Mouse (Mus musculus) lung, embryonic 14.5 days (tissue): ENCODE data around the gene Arhgef25. TPM values are rescaled to one million over a fixed set of nuclear protein-coding genes. Genes with fewer than 3 reads are reported as not detected.

Experiments used
- ATAC-seq: fragments of 200-750 bp; cut with Nextera tagmentation; 2 replicates; pipeline ENCODE4 v1.8.0; 2017; ENCODE audit warnings: mild to moderate bottlenecking, moderate TSS enrichment, moderate library complexity; ENCODE audit not compliant: insufficient read depth
- DNase-seq: peaks from one replicate; pipeline ENCODE4 v3.0.0-alpha.2; 2015
- H3K27ac ChIP-seq: fragments of 300-500 bp; sonication (generic); 2 replicates; pipeline ENCODE4 v1.5.1; 2014; ENCODE audit warnings: low read depth, mild to moderate bottlenecking, moderate library complexity
- H3K27me3 ChIP-seq: fragments of 300-500 bp; sonication (generic); 2 replicates; pipeline ENCODE4 v1.6.1; 2014; ENCODE audit warnings: low read length, control low read depth; ENCODE audit not compliant: insufficient read depth
- H3K36me3 ChIP-seq: fragments of 300-500 bp; sonication (generic); 2 replicates; pipeline ENCODE4 v1.6.1; 2014; ENCODE audit warnings: control low read depth; ENCODE audit not compliant: insufficient read depth
- H3K4me1 ChIP-seq: fragments of 300-500 bp; sonication (generic); 2 replicates; pipeline ENCODE4 v1.6.1; 2014; ENCODE audit warnings: antibody characterized with exemption, control low read depth; ENCODE audit not compliant: insufficient read depth
- H3K4me2 ChIP-seq: fragments of 300-500 bp; sonication (generic); 2 replicates; pipeline ENCODE4 v1.6.1; 2014; ENCODE audit warnings: mild to moderate bottlenecking
- H3K4me3 ChIP-seq: fragments of 300-500 bp; sonication (generic); 2 replicates; pipeline ENCODE4 v1.5.1; 2014; ENCODE audit warnings: low read depth, low read length
- H3K9ac ChIP-seq: fragments of 300-500 bp; sonication (generic); 2 replicates; pipeline ENCODE4 v1.6.1; 2014
- H3K9me3 ChIP-seq: fragments of 300-500 bp; sonication (generic); 2 replicates; pipeline ENCODE4 v1.6.1; 2016; ENCODE audit warnings: low read depth, low read length, control low read depth
- CTCF ChIP-seq: IDR thresholded peaks from 2 replicates; pipeline ENCODE4 v1.5.1; 2016; ENCODE audit warnings: antibody characterized with exemption, low read depth
- WGBS: fragments of 180-500 bp; shearing (Covaris S2); extraction: QIAGEN DNeasy Blood & Tissue Kit; methylation state at CpG from one replicate; pipeline ENCODE4 v1.1.7; 2014; 5-methylcytosine and 5-hydroxymethylcytosine counted together
- polyA plus RNA-seq: library from polyadenylated mRNA; unstranded; fragments of >200 nt; fragmentation: Nextera tagmentation; extraction: Ambion mirVana; gene quantifications from 2 replicates; pipeline ENCODE4 v1.2.1, GENCODE M21; 2014

Gene Arhgef25
- polyA plus RNA-seq, 1 experiment from 2014 or later, result 48.7 TPM

DNA sequence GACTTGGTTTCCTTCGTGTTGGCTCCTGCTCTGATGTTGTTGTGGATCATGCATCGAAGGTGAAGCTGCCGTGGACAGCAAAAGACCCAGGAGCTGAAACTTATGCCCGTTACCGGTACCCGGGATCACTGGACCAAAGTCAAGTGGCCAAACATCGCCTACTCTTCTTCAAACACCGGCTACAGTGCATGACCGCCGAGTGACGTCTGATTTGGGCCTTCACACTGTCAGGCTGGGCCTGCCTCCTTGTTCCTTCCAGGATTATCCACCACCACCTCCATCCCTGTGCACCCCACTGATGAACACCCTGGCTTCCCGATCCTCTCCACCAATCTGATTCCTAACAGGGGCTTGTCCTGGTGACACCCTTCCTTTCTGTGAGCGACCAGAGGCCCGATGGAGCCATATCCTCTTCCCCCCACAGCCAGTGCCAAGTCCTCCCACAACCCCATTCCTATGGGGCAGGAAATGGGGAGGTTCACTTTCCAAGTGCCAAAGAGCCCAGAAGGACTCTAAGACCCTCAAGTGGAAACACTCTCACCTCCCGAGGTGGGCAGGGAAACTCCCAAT lies 18.2 kb downstream of the Arhgef25 start:
- Histone ChIP-seq H3K4me2 (no peak overlapping the region), H3K4me3 (no peak overlapping the region), H3K27me3 (peaks cover 47% of the 10 kb centered on the region), H3K36me3 (no peaks in the 10 kb centered on the region), H3K4me1 (peaks cover 7% of the 10 kb centered on the region; the same call in 1 of the 2 replicates), H3K27ac (no peak overlapping the region), H3K9ac (no peak overlapping the region), H3K9me3 (no peaks in the 10 kb centered on the region)
- ATAC-seq, result no peak
- 80% methylated on average over 15 of the region's 15 CpGs for WGBS
- DNase-seq, result no peak
- no peak for TF ChIP-seq CTCF

DNA sequence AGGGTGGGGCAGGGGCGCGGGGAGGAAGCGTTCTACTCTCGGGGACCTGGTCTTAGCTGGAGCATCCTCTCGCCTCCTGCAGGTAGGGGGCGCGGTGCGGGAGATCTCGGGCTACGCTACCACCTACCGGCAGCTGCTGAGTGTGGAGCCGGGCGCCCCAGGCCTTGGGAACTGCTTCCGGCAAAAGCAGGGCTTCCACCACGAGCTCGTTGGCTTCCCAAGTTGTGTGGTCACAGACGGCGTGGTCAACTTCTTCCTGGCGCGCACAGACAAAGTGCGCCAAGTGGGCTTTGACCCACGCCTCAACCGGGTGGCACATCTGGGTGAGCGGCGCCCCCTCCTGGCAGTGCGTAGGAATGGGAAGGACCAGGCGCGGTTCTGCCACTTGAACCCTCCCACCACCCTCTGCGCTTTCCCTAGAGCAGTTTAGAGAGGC lies 19.0 kb downstream of the Arhgef25 start:
- DNase-seq (peak; percentile 81), ATAC-seq (peak; percentile 75)
- peaks cover 54% of the 10 kb centered on the region for H3K27me3 ChIP-seq
- WGBS, result under 1% methylated on average over 29 of the region's 29 CpGs
- no peaks in the 10 kb centered on the region for H3K36me3 ChIP-seq
- H3K4me3 ChIP-seq, result peak overlapping the region; percentile 34
- H3K9me3 ChIP-seq, result no peaks in the 10 kb centered on the region
- TF ChIP-seq CTCF, result peak; percentile 90
- peak overlapping the region; percentile 3 for H3K9ac ChIP-seq
- H3K4me2 ChIP-seq, result peak overlapping the region; percentile 69
- H3K4me1 ChIP-seq, result peaks cover 9% of the 10 kb centered on the region; the same call in 1 of the 2 replicates
- H3K27ac ChIP-seq, result no peak overlapping the region

DNA sequence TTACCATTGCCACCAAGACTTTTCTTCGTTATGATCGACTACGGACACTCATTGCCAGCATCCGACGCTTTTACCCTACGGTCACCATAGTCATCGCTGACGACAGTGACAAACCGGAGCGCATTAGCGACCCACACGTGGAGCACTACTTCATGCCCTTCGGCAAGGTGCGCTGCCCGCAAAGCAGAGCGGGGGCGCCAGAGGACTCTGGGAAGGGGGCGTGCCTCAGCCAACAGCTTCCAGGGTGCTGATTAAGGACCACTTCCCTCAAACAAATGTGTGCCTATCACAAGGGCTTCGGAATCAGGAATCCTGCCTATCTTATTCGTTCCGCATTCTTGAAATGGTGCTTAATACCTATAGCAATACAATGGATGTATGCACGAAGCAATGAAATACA lies 19.9 kb downstream of the Arhgef25 start:
- Histone ChIP-seq H3K4me3 (peak overlapping the region; percentile 34), H3K9me3 (no peaks in the 10 kb centered on the region), H3K27me3 (peaks cover 62% of the 10 kb centered on the region), H3K4me2 (peak overlapping the region; percentile 69), H3K27ac (no peak overlapping the region), H3K4me1 (peaks cover 13% of the 10 kb centered on the region; the same call in 1 of the 2 replicates), H3K9ac (no peak overlapping the region; the same call in 1 of the 2 replicates), H3K36me3 (no peaks in the 10 kb centered on the region)
- WGBS, result 2% methylated on average over 22 of the region's 22 CpGs
- DNase-seq (peak; percentile 47), ATAC-seq (no peak)
- TF ChIP-seq CTCF, result peak; percentile 49

DNA sequence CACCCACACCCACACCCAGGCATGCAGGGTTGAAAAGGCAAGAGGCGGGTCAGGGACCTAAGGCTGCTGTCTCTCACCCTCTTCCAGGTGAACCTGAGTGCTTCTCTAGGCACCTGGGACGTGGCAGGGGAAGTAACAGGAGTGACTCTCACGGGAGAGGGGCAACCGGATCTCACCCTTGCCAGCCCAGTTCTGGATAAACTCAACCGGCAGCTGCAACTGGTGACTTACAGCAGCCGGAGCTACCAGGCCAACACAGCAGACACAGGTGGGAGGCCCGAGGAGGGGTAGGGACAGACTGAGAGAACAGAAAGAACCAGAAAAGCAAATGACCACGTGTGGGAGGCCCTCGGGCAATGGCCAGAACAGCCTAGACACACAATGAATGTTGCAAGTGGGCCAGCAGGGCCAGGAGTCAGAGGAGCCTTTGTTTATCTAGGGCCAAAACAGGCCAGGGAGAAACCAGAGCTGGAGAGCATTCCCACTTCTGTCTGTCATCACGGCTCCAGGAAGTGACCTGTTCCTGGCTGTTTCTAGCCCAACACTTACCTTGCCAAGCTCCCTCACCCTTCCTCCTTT lies 22.2 kb downstream of the Arhgef25 start:
- H3K27ac ChIP-seq, result no peak overlapping the region; the same call in 1 of the 2 replicates
- H3K27me3 ChIP-seq, result peaks cover 79% of the 10 kb centered on the region
- TF ChIP-seq CTCF, result no peak
- ATAC-seq (no peak), DNase-seq (no peak)
- no peak overlapping the region for H3K9ac ChIP-seq
- H3K4me2 ChIP-seq, result no peak overlapping the region
- 29% methylated on average over 10 of the region's 10 CpGs for WGBS
- H3K4me3 ChIP-seq, result no peak overlapping the region
- peaks cover 13% of the 10 kb centered on the region; the same call in 1 of the 2 replicates for H3K4me1 ChIP-seq
- no peaks in the 10 kb centered on the region for H3K36me3 ChIP-seq
- no peaks in the 10 kb centered on the region for H3K9me3 ChIP-seq

DNA sequence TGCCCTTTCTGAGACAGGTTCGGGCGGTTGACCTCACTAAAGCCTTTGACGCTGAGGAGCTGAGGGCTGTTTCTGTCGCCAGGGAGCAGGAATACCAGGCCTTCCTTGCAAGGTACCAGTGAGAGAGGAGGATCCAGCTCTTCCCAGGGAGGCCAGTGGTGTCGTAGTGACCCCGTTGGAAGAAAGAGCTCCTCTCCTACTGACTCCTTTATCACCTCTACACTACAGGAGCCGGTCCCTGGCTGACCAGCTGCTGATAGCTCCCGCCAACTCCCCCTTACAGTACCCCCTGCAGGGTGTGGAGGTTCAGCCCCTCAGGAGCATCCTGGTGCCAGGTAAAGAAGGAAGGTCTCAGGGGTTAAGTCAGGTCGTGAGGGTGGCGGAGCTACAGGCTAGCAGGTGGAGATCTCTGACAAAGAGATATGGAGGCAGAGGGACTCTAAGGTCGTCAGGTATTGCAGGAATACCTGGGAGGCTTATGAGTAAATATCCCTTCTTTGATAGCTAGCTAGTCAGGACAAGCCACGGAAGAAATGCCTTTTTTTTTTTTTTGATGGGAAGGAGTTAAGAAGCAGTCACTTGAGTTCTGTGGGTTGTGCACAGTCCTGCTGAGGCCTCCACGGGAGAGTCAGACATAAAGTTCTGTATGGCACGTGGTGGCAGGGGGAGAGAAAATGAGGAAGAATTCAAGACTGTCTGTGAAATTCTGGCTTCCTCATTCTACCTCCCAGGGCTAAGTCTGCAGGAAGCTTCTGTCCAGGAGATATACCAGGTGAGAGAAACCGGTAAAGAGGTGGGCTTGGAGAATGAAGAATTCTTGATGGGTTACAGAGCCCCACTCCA lies 22.9 kb downstream of the Arhgef25 start:
- 21% methylated on average over 15 of the region's 15 CpGs for WGBS
- H3K27ac ChIP-seq, result no peak overlapping the region
- no peak overlapping the region for H3K9ac ChIP-seq
- H3K4me2 ChIP-seq, result peak overlapping the region; percentile 100
- no peak for ATAC-seq
- H3K9me3 ChIP-seq, result no peaks in the 10 kb centered on the region
- peak overlapping the region; percentile 62; the same call in 1 of the 2 replicates for H3K4me3 ChIP-seq
- TF ChIP-seq CTCF, result no peak
- H3K36me3 ChIP-seq, result no peaks in the 10 kb centered on the region
- H3K27me3 ChIP-seq, result peaks cover 79% of the 10 kb centered on the region
- peaks cover 13% of the 10 kb centered on the region; the same call in 1 of the 2 replicates for H3K4me1 ChIP-seq
- no peak for DNase-seq

DNA sequence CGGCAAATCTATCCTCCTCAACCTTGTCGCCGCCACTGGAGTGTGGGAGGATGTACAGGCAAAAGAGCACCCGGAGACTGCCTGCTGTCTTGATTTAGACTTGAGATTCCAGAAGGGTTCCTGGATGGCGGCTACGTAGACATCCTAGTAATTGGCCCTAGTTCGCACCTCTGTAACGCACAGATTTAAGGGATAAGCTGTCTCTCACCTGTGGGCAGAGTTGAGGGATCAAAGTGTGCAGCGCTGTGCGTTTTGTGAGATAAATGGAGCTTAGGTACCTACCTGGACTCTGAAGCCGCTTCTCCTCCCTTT lies 23.5 kb downstream of the Arhgef25 start:
- Histone ChIP-seq H3K9me3 (no peaks in the 10 kb centered on the region), H3K27me3 (peaks cover 76% of the 10 kb centered on the region), H3K9ac (no peak overlapping the region), H3K4me2 (peak overlapping the region; percentile 100), H3K4me3 (peak overlapping the region; percentile 62), H3K4me1 (peaks cover 13% of the 10 kb centered on the region; the same call in 1 of the 2 replicates), H3K27ac (no peak overlapping the region), H3K36me3 (no peaks in the 10 kb centered on the region)
- 4% methylated on average over 11 of the region's 11 CpGs for WGBS
- no peak for TF ChIP-seq CTCF
- ATAC-seq (peak; percentile 1; the same call in 1 of the 2 replicates), DNase-seq (no peak)
